Mouse (Mus musculus) kidney, adult 2 months (tissue): Measurements from ENCODE around the gene 9230102O04Rik.

Source experiments
- CTCF ChIP-seq: fragments of 200-500 bp; conservative IDR thresholded peaks from 2 replicates; pipeline ENCODE4 v1.5.1; 2011; ENCODE audit warnings: low read depth, mild to moderate bottlenecking, control low read depth, low read length, moderate library complexity, mixed read lengths; ENCODE audit not compliant: insufficient read depth, insufficient read length
- POLR2A ChIP-seq: fragments of 200-500 bp; IDR thresholded peaks from one replicate; pipeline ENCODE4 v1.6.1; 2011; ENCODE audit warnings: low read depth, low read length, control low read depth

- TF ChIP-seq POLR2A: no peak
- no peak for TF ChIP-seq CTCF
These were observed 8.5 kb upstream of the 9230102O04Rik start for GRCm38 (mm10) chr2:9897846-9898245.
